Mouse (Mus musculus): Measurements from ENCODE around the gene Cdk17.

DNA sequence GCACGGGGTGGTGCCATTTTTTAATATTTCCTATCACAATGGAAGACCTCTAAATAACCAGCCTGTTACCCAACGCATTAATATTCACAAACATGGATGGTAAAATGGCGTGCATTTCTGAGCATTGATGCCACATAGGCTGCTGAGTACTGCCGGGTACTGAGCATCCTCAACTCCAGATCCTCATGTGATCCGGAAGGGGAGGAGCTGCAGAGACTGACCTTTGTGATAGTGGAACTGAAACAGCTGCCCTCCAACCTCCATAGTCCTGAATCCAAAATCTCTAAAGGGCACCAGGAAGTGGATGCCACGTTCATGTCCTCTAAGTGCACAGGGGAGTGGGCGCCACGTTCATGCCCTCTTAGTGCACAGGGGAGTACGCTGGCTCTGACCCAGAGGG lies 118.4 kb downstream of the Cdk17 start:
- TF ChIP-seq CTCF (IDR thresholded peaks at IDR 0.05; ENCODE audit: low read depth, low read length) (no peak), POLR2A (IDR thresholded peaks at IDR 0.05; ENCODE audit: borderline replicate concordance, low read depth, low read length) (no peak)

All from bone marrow macrophage, adult 2 months (primary cell).